Mouse (Mus musculus) testis, adult 2 months (tissue): ENCODE measurements around the gene Zfhx3. TPM values are rescaled to one million over a fixed set of nuclear protein-coding genes. Genes with fewer than 3 reads are reported as not detected.

Experiments
- H3K27ac ChIP-seq: fragments of 200-500 bp; 2 replicates; pipeline ENCODE4 v1.5.1; 2012; ENCODE audit warnings: low read depth, low read length; ENCODE audit not compliant: control insufficient read depth, insufficient read depth
- H3K27me3 ChIP-seq: fragments of 200-500 bp; 2 replicates; pipeline ENCODE4 v1.6.1; 2012; ENCODE audit warnings: mild to moderate bottlenecking, low read length, moderate library complexity; ENCODE audit not compliant: control insufficient read depth, insufficient read depth
- H3K36me3 ChIP-seq: fragments of 200-500 bp; 2 replicates; pipeline ENCODE4 v1.6.1; 2012; ENCODE audit warnings: mild to moderate bottlenecking, low read length; ENCODE audit not compliant: control insufficient read depth, insufficient read depth
- H3K4me1 ChIP-seq: fragments of 200-500 bp; 2 replicates; pipeline ENCODE4 v1.6.1; 2012; ENCODE audit warnings: low read length; ENCODE audit not compliant: control insufficient read depth, insufficient read depth
- H3K4me3 ChIP-seq: fragments of 200-500 bp; 2 replicates; pipeline ENCODE4 v1.5.1; 2012; ENCODE audit warnings: low read depth, mild to moderate bottlenecking, low read length, moderate library complexity, mixed read lengths; ENCODE audit not compliant: control insufficient read depth
- CTCF ChIP-seq: fragments of 200-500 bp; IDR thresholded peaks from 2 replicates; pipeline ENCODE4 v1.5.1; 2012; ENCODE audit warnings: low read depth, mild to moderate bottlenecking, inconsistent platforms, low read length, moderate library complexity; ENCODE audit not compliant: control insufficient read depth, insufficient read depth, insufficient replicate concordance
- POLR2A ChIP-seq: fragments of 200-500 bp; IDR thresholded peaks from 2 replicates; pipeline ENCODE4 v1.6.1; 2012; ENCODE audit warnings: low read depth, mild to moderate bottlenecking, inconsistent platforms, low read length, moderate library complexity; ENCODE audit not compliant: control insufficient read depth
- polyA plus RNA-seq: library from polyadenylated mRNA; depleted of rRNA; stranded (reverse); fragments of >200 nt; gene quantifications from 2 replicates; pipeline ENCODE4 v1.2.3, GENCODE M21; 2012

Gene Zfhx3
- polyA plus RNA-seq, 1 experiment = 11.9 TPM

DNA sequence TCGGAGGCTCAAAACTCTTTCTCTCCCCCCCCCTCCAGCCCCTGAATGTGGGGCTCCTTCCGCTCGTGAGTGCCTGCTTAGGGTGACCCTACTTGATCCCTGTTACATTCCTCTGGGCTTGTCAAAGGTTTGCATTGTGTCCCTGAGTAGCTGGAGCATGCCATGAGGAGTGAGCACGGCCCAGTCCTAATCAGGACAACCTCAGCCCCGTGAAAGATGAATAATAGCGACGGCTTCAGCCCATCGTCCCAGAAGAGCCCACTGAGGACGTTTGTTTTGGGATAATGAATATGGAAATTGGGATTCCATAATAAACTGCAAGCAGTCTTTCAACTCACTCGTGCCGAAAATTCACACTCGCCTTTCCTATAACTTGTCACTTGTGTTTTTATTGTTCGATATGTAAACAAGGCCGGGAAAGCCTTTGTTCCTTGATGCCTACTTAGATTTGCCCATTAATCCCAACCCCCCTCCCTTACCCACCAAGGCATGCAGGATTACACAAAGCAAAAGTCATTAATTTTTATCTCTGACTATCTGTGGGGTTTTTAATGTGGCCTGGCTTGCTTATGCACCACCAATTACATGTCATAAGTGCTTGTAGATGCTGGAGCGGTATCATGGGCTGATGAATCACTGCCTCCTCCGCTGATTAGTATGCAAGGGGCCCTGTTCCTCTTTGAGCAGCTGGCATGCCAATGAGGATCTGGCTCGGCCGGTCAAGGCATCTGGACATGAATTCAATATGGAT is 512.3 kb downstream of the Zfhx3 start:
- H3K4me1 ChIP-seq = peaks cover 5% of the 10 kb centered on the region
- H3K36me3 ChIP-seq = no peaks in the 10 kb centered on the region
- H3K27ac ChIP-seq = no peak overlapping the region
- no peak for TF ChIP-seq POLR2A
- no peak for TF ChIP-seq CTCF
- no peak overlapping the region for H3K4me3 ChIP-seq
- no peaks in the 10 kb centered on the region for H3K27me3 ChIP-seq

- Histone ChIP-seq H3K4me3 (no peak overlapping the region), H3K4me1 (no peaks in the 10 kb centered on the region), H3K27ac (no peak overlapping the region), H3K36me3 (no peaks in the 10 kb centered on the region), H3K27me3 (no peaks in the 10 kb centered on the region)
- TF ChIP-seq POLR2A = no peak
- no peak for TF ChIP-seq CTCF
Observed at GRCm38 (mm10) chr8:108466653-108467052, 524.2 kb downstream of the Zfhx3 start.

- Histone ChIP-seq H3K36me3 (no peaks in the 10 kb centered on the region), H3K4me1 (no peaks in the 10 kb centered on the region), H3K27ac (no peak overlapping the region), H3K27me3 (no peaks in the 10 kb centered on the region), H3K4me3 (no peak overlapping the region)
- TF ChIP-seq POLR2A = no peak
- no peak for TF ChIP-seq CTCF
Observed at GRCm38 (mm10) chr8:108467172-108468035, 525.0 kb downstream of the Zfhx3 start.

DNA sequence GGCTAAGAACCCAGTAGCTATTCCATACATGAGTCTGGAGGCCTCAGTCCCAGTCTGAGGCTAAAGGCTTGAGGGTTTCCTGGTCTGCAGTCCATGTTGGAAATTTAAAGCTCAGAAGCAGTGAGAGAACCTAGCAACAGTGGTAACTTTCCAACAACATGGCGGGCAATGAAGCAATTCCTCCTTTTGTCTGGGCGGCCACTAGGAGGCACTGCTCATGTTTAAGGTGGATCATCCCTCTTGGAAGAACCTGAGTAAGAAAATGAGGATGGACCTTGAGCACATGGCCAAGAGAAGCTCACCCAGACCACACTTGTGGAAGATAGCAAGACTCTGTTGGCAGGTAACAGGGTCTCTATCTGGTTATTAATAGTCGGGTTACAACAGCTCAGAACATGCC is 527.8 kb downstream of the Zfhx3 start:
- no peaks in the 10 kb centered on the region for H3K27me3 ChIP-seq
- TF ChIP-seq CTCF = no peak
- no peak for TF ChIP-seq POLR2A
- no peaks in the 10 kb centered on the region for H3K4me1 ChIP-seq
- H3K36me3 ChIP-seq = no peaks in the 10 kb centered on the region
- no peak overlapping the region for H3K4me3 ChIP-seq
- H3K27ac ChIP-seq = no peak overlapping the region

DNA sequence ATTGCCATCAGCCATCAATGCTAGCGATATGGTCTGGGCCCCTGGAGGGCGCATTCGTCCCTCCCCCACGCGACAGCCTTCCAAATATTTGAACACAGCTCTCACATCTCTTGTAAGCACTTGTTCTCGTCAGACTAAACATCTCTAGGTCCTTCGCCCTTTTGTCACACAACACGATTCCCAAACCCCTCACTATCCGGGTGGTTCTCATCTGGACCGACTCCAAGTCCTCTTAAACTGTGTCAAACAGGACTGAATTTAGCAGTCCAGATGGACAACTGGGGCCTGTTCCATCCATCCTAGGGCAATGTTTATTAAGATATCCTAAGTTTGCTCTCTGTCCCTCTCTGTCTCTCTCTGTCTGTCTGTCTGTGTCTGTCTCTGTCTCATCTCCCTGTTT is 532.1 kb downstream of the Zfhx3 start:
- Histone ChIP-seq H3K4me1 (no peaks in the 10 kb centered on the region), H3K27ac (no peak overlapping the region), H3K4me3 (no peak overlapping the region), H3K27me3 (no peaks in the 10 kb centered on the region), H3K36me3 (no peaks in the 10 kb centered on the region)
- TF ChIP-seq CTCF (no peak), POLR2A (no peak)

DNA sequence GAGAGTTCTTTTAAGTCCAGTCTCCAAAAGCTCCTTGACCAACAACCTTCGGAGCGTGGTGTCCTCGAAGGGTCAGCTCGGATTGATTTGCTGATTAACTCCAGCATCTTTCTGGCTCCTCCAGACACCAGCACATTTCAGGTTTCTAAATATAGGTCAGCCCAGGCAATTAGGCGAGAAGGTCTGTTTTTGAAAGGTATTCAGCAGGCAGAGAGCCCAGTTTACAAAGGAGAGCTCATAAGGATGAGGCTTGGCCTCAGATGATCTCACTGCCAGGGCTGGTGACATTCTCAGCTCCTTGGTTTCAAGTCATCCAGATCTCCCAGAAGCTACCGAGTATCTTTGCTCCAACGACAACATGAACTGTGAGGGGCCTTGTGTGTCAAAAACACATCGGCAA is 535.7 kb downstream of the Zfhx3 start:
- Histone ChIP-seq H3K4me3 (no peak overlapping the region), H3K27ac (no peak overlapping the region), H3K27me3 (no peaks in the 10 kb centered on the region), H3K4me1 (no peaks in the 10 kb centered on the region; the same call in 1 of the 2 replicates), H3K36me3 (no peaks in the 10 kb centered on the region)
- no peak for TF ChIP-seq CTCF
- no peak for TF ChIP-seq POLR2A

GRCm38 (mm10) chr8:108480141-108480540 is 537.7 kb downstream of the Zfhx3 start:
- H3K27me3 ChIP-seq = no peaks in the 10 kb centered on the region
- TF ChIP-seq CTCF = no peak
- no peak for TF ChIP-seq POLR2A
- no peaks in the 10 kb centered on the region; the same call in 1 of the 2 replicates for H3K4me1 ChIP-seq
- no peaks in the 10 kb centered on the region for H3K36me3 ChIP-seq
- H3K4me3 ChIP-seq = no peak overlapping the region
- no peak overlapping the region for H3K27ac ChIP-seq
